Mouse (Mus musculus) adrenal gland, postnatal 14 days (tissue): ENCODE measurements around the gene Ess2. TPM values are rescaled to one million over a fixed set of nuclear protein-coding genes. Genes with fewer than 3 reads are reported as not detected.

Source experiments
- DNase-seq: peaks from one replicate; pipeline ENCODE4 v3.0.0; 2021; ENCODE audit warnings: mixed read lengths
- total RNA-seq: library from RNA; stranded (reverse); gene quantifications from 2 replicates; pipeline ENCODE4 v1.2.3, GENCODE M21; 2021

The Ess2 gene
- total RNA-seq, 1 experiment from 2014 or later, result 16.0 TPM

GRCm38 (mm10) chr16:17853263-17853662 lies 57.9 kb downstream of the Ess2 start:
- no peak for DNase-seq

DNA sequence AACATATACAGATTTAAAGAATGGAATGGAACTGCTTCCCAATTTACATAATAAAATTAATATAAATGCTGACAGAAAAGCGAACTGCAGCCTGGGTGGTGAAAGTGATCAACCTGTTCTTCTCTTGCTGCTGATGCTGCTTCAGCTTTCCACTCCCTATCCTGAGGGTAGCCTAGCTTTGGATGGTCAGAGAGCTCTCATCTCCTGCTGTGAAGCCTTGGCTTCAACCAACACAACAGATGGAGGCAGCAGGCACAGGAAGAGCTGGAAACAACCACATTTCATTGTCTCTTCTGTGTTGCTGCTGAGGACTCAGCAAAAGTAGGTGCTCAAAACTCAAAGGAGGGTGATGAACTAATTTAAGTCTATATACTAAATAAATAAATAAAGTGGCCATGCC lies 59.3 kb downstream of the Ess2 start:
- DNase-seq, result no peak

DNA sequence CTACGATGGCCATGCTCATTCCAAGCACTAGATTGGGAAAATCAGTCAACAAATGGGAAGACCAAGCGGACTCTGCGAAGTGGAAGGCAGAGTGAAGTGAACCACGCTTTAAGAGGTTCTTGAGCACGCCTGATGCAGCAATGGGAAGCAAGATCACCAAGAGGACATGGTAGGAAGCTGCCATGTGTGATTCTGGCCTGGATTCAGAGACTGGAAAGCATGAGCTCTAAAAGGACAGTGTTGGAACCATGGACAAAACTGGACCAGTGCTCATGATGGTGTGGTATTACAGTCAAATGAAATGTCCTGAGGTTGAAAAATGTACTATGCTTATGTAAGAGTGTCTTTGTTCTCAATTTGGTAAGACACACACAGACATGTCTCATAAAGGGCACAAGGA lies 59.8 kb downstream of the Ess2 start:
- no peak for DNase-seq

Other genes with a start within 250 kb of the Ess2 start
- gene Med15, start 178.5 kb downstream of the Ess2 start, total RNA-seq, result 51.3 and 60.3 TPM in 2 replicates
- 40.3 and 43.1 TPM in 2 replicates for gene Klhl22, start 151.7 kb downstream of the Ess2 start, total RNA-seq
- 11.3 and 12.4 TPM in 2 replicates for gene Scarf2, start 114.1 kb downstream of the Ess2 start, total RNA-seq
- gene B830017H08Rik, start 78.2 kb downstream of the Ess2 start, total RNA-seq, result not detected in 2 replicates
- gene Car15, start 73.0 kb downstream of the Ess2 start, total RNA-seq, result 1.3 and 2.2 TPM in 2 replicates
- 0.15 and 0.30 TPM in 2 replicates for gene Gm20518, start 19.7 kb downstream of the Ess2 start, total RNA-seq
- gene Tssk1, start 17.1 kb downstream of the Ess2 start, total RNA-seq, result 0.19 TPM in 1 of 2 replicates, not detected in the other
- gene Dgcr2, start 12.8 kb downstream of the Ess2 start, total RNA-seq, result 57.6 and 63.6 TPM in 2 replicates
- not detected in 2 replicates for gene Tssk2, start 12.7 kb downstream of the Ess2 start, total RNA-seq
- not detected in 2 replicates for gene Gsc2, start 3.7 kb upstream of the Ess2 start, total RNA-seq
- gene Slc25a1, start 16.9 kb upstream of the Ess2 start, total RNA-seq, result 107 and 109 TPM in 2 replicates
- not detected in 2 replicates for gene Vpreb2, start 69.1 kb upstream of the Ess2 start, total RNA-seq
- gene Dgcr6, start 141.5 kb upstream of the Ess2 start, total RNA-seq, result 55.3 and 58.7 TPM in 2 replicates
- gene Prodh, start 178.9 kb upstream of the Ess2 start, total RNA-seq, result 37.6 and 37.9 TPM in 2 replicates
- 0.33 and 0.86 TPM in 2 replicates for gene Rtn4r, start 216.3 kb upstream of the Ess2 start, total RNA-seq